Comparison of ENCODE assay signal across 8 mouse cellular contexts in genomic region chr17:15208030-15208807, GRCm38 (mm10).
DNase-seq lines count a peak whose midpoint lies in the region; ATAC-seq and TF ChIP-seq lines count a peak whose summit lies in the region.

No protein-coding gene starts in this region.

- H3K9me3 ChIP-seq in limb, embryonic 15.5 days, result no peaks in the 10 kb centered on the region
- no peaks in the 10 kb centered on the region for H3K9me3 ChIP-seq in neural tube, embryonic 11.5 days (ENCODE audit: control insufficient read depth, low read length)

- H3K4me2 ChIP-seq in limb, embryonic 15.5 days, result peak overlapping the region; percentile 41
- peak overlapping the region; percentile 56 for H3K4me2 ChIP-seq in neural tube, embryonic 11.5 days (ENCODE audit: low read depth)

- no peak for DNase-seq in heart, adult 2 months
- no peak for DNase-seq in heart, adult 9 months (ENCODE audit: low spot score in 2 of 2)
- peak; percentile 61 to 82 for DNase-seq in cerebellum, postnatal 4 days (ENCODE audit: low spot score in 2 of 2)
- peak; percentile 65 for DNase-seq in gastrocnemius, postnatal 14 days
- DNase-seq in kidney, postnatal 10 days, result peak; percentile 75
- peak; percentile 76 for DNase-seq in neural tube, embryonic 11.5 days (ENCODE audit: low spot score)
- DNase-seq in yolk sac, embryonic 10.5 days (ENCODE audit: low spot score), result peak; percentile 31

- no peak overlapping the region for H3K9ac ChIP-seq in heart, adult 2 months (ENCODE audit: low read depth, low read length)
- H3K9ac ChIP-seq in limb, embryonic 15.5 days, result no peak overlapping the region
- peak overlapping the region; percentile 53 for H3K9ac ChIP-seq in neural tube, embryonic 11.5 days (ENCODE audit: low read length)

- H3K36me3 ChIP-seq in heart, adult 2 months (ENCODE audit: control insufficient read depth, insufficient read depth, low read length), result no peaks in the 10 kb centered on the region
- H3K36me3 ChIP-seq in limb, embryonic 15.5 days, result no peaks in the 10 kb centered on the region
- no peaks in the 10 kb centered on the region for H3K36me3 ChIP-seq in neural tube, embryonic 11.5 days (ENCODE audit: control insufficient read depth, insufficient read depth, low read length)

- no peaks in the 10 kb centered on the region for H3K4me1 ChIP-seq in heart, adult 2 months (ENCODE audit: control insufficient read depth, insufficient read depth, low read length)
- H3K4me1 ChIP-seq in limb, embryonic 15.5 days, result peaks cover 14% of the 10 kb centered on the region
- H3K4me1 ChIP-seq in neural tube, embryonic 11.5 days (ENCODE audit: control insufficient read depth, insufficient read depth, low read length), result peaks cover 13% of the 10 kb centered on the region

- no peak for TF ChIP-seq POLR2A in heart, adult 2 months (IDR thresholded peaks at IDR 0.05; ENCODE audit: insufficient read depth, low read depth, low read length)

- no peak overlapping the region for H3K27ac ChIP-seq in heart, adult 2 months
- no peak overlapping the region for H3K27ac ChIP-seq in limb, embryonic 15.5 days
- H3K27ac ChIP-seq in neural tube, embryonic 11.5 days (ENCODE audit: low read depth, low read length), result peak overlapping the region; percentile 60

- 22% methylated on average over 19 of the region's 19 CpGs for WGBS in heart, adult 2 months
- 12% methylated on average over 19 of the region's 19 CpGs for WGBS in limb, embryonic 15.5 days
- WGBS in neural tube, embryonic 11.5 days, result 4% methylated on average over 19 of the region's 19 CpGs

- ATAC-seq in limb, embryonic 15.5 days (ENCODE audit: insufficient number of reproducible peaks, low FRiP score, low TSS enrichment, low read depth), result no peak
- ATAC-seq in neural tube, embryonic 11.5 days (ENCODE audit: insufficient read depth, low FRiP score, low TSS enrichment), result peak; percentile 65

- peak overlapping the region; percentile 26; the same call in 1 of the 2 replicates for H3K4me3 ChIP-seq in heart, adult 2 months
- peak overlapping the region; percentile 24 for H3K4me3 ChIP-seq in limb, embryonic 15.5 days
- peak overlapping the region; percentile 25 for H3K4me3 ChIP-seq in neural tube, embryonic 11.5 days (ENCODE audit: low read depth, low read length)

- H3K79me2 ChIP-seq in heart, adult 2 months (replicated peaks; ENCODE audit: control insufficient read depth, insufficient read depth, low read length), result no peaks in the 10 kb centered on the region

- intact Hi-C loops in heart, adult 2 months (cut with DNase I), result no loop called here
- intact Hi-C loops in gastrocnemius, postnatal 14 days (cut with DNase I; ENCODE audit: low total_unique reads), result no loop called here

- H3K27me3 ChIP-seq in heart, adult 2 months (ENCODE audit: control insufficient read depth, insufficient read depth, low read length), result no peaks in the 10 kb centered on the region
- H3K27me3 ChIP-seq in limb, embryonic 15.5 days, result no peaks in the 10 kb centered on the region
- H3K27me3 ChIP-seq in neural tube, embryonic 11.5 days (ENCODE audit: control insufficient read depth, insufficient read depth, low read length), result no peaks in the 10 kb centered on the region

- no peak for TF ChIP-seq CTCF in heart, adult 2 months (IDR thresholded peaks at IDR 0.05)

- TF ChIP-seq EP300 in heart, adult 2 months (IDR thresholded peaks at IDR 0.05; ENCODE audit: insufficient read depth, low read depth, low read length), result no peak

Comparison
In these comparisons a context has a peak if more than half of its experiments do, and no peak if none do; other contexts are left out.
1. DNase-seq: peak in cerebellum, postnatal 4 days (2 of 2), gastrocnemius, postnatal 14 days (single experiment), kidney, postnatal 10 days (single experiment), neural tube, embryonic 11.5 days (single experiment) and yolk sac, embryonic 10.5 days (single experiment); none in heart, adult 2 months (0 of 2) and heart, adult 9 months (0 of 2).
2. Peak in every context shown above with its lines, with median percentiles within 50 percentile points of each other: H3K4me3 ChIP-seq.